Mouse (Mus musculus) ES-E14 (cell line): Measurements from ENCODE around the gene Mdga1.

ENCODE experiments used
- CHD2 ChIP-seq: IDR thresholded peaks from 2 replicates; pipeline ENCODE4 v1.6.1; 2014; ENCODE audit warnings: mild to moderate bottlenecking, low read depth, low read length, inconsistent platforms
- HCFC1 ChIP-seq: IDR thresholded peaks from 2 replicates; pipeline ENCODE4 v1.6.1; 2012; ENCODE audit warnings: low read length, inconsistent platforms, borderline replicate concordance; ENCODE audit not compliant: insufficient read depth
- MAFK ChIP-seq: IDR thresholded peaks from 2 replicates; pipeline ENCODE4 v1.6.1; 2014; ENCODE audit warnings: mild to moderate bottlenecking, low read depth, low read length, inconsistent platforms; ENCODE audit not compliant: insufficient read depth
- ZC3H11A ChIP-seq: IDR thresholded peaks from 2 replicates; pipeline ENCODE4 v1.6.1; 2012; ENCODE audit warnings: low read depth, mild to moderate bottlenecking, inconsistent platforms, low read length, borderline replicate concordance

DNA sequence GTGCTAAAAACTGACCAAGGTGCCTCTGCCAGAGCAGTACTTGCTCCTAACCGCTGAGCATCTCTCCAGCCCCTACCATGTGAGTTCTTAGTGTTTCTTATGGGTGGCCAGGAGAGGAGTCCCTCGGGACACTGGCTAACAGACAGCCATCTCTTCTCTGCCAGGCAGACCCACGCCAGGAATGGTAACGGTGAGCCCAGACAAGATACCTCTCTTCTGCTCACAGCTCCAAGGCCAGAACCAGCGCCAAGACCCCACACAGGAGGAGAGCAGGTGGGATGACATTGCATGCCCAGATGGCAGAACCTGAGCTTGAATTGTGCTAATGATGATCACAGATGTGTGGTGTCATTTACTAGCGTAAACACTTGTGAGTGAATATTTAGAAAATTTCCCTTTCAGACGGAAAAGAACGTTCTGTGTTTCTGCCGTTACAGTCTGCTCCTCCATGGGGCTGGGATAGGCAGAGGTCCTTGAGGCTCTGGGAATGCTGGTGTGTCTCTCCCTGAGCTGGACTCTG lies 178.3 kb downstream of the Mdga1 start:
- TF ChIP-seq MAFK: no peak
- no peak for TF ChIP-seq CHD2
- TF ChIP-seq ZC3H11A: no peak
- no peak for TF ChIP-seq HCFC1
